Mouse (Mus musculus): ENCODE data around the gene Slc6a21.
A peak's percentile ranks its signal among the peaks of the same experiment; 100 is the strongest.

Gene Slc6a21

GRCm38 (mm10) chr7:45257063-45257840 lies 20.1 kb upstream of the Slc6a21 start:
- no peak for DNase-seq

GRCm38 (mm10) chr7:45259281-45259680 lies 18.0 kb upstream of the Slc6a21 start:
- no peak for DNase-seq

- no peak for DNase-seq
Observed at GRCm38 (mm10) chr7:45262266-45262665, 15.0 kb upstream of the Slc6a21 start.

- DNase-seq = no peak
Observed at GRCm38 (mm10) chr7:45263006-45263607, 14.2 kb upstream of the Slc6a21 start.

DNA sequence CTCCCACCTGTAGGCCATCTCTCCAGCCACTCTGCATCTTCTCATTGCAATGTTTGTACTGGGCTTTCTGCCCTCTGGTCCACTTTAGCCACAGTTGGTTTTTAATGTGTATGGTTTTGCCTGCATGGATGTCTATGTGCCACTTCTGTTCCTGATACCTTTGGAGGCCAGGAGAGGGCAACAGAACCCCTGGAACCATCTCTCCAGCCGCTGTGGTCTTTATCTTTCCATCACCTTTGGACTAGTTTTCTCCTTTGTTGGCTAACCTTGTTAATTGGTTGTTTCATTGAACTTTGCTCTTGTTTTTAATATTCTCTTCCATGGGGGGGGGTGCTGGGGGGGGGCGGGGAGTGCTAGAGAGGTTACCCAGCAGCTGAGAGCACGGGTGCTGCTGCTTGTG lies 13.0 kb upstream of the Slc6a21 start:
- DNase-seq = no peak

DNA sequence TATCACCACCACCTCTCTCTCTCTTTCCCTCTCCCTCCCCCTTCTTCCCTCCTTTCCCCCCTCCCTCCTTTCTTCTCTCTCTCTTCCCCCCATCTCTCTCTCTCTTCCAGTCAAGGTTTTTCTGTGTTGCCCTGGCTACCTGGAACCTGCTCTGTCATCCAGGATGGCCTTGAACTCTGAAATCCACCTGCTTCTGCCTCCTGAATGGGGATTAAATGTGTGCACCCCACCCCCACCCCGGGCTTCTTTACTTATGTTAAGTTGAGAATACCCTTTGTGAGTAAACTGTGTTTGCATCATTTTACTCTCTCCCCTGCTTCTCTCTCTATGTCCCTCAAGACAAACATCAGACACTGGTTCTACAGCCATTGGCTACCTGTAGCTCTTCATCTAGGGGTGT lies 11.8 kb upstream of the Slc6a21 start:
- no peak for DNase-seq

- DNase-seq = no peak
Observed at GRCm38 (mm10) chr7:45272786-45273412, 4.4 kb upstream of the Slc6a21 start.

- no peak for DNase-seq
Observed at GRCm38 (mm10) chr7:45273672-45274071, 3.6 kb upstream of the Slc6a21 start.

DNA sequence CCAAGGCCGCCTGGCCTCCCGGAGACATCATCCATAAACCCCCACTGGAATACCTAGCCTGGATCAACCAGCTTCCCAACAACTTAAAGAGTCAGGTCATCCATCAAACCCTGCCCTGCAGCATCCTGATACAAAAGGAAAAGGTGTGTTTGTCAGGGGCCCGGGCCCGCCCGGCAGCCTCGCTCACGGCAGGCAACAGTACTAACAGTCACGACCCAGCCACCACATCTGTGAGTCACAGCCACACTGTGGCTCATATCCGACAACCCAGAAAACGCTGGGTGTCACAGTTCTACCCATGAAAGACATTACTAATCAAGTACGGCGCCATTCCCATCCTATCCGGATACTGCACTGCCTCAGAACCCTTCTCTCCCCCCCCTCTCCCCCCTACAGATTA lies 9.2 kb downstream of the Slc6a21 start:
- DNase-seq = no peak

DNA sequence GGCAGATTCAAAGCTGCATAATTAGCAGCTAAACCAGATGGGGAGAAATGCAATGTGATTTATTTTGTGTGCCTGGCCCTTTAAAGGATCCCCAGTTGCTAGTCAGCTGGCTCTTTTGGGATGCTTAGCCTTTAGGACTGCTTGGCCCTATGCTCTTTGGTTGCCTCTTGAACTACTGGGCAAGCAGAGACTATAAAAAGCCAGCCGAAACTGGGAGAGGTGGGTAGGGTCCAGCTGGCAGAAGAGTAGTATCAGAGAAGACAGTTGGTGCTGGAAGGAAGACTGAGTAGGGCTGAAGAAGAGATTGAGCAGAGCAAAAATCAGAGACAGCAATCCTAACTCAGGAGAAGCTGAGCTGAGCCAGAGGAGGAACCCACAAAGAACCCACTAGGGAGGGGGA lies 19.3 kb downstream of the Slc6a21 start:
- no peak for DNase-seq

GRCm38 (mm10) chr7:45297563-45297962 lies 20.2 kb downstream of the Slc6a21 start:
- DNase-seq = no peak

GRCm38 (mm10) chr7:45299752-45300151 lies 22.4 kb downstream of the Slc6a21 start:
- peak; percentile 45 to 57 for DNase-seq

DNA sequence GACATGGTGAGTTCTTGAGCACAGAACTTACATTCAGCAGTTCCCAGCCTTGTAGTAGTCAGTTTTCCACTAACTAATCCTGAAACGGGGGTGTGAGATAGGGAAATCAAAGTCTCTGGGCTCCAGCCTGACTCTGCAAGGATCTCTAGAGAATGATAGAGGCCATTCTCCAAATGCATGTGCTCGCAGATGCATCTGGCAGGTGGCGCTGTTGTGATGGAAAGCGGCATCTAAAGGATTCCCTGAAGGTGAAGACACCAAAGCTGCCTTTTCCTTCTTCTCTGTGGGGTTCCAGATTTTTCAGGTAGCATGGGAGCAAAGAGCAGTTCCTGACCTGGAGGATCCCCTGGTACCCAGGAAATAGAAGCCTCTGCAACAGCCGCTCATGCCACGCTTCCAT lies 23.0 kb downstream of the Slc6a21 start:
- DNase-seq = peak; percentile 79 to 83

DNA sequence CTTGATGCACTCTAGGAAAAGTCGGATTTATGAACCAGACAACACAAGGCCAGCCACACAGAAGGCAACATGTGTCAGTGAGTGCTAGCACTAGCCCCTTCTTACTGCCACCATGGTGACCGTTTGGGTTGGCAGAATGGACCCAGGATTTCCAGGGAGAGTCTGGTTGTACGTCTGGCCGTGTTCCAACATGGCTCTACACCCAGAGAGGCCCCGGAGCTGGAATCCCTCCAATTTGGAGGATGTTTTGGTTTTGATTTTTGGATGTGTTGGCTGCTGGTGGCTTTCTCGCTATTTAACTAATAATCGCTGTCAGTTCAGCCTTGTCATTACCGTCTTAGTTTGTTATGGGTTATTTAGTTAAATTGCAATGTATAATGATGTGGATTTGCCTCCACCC lies 25.3 kb downstream of the Slc6a21 start:
- no peak for DNase-seq

DNA sequence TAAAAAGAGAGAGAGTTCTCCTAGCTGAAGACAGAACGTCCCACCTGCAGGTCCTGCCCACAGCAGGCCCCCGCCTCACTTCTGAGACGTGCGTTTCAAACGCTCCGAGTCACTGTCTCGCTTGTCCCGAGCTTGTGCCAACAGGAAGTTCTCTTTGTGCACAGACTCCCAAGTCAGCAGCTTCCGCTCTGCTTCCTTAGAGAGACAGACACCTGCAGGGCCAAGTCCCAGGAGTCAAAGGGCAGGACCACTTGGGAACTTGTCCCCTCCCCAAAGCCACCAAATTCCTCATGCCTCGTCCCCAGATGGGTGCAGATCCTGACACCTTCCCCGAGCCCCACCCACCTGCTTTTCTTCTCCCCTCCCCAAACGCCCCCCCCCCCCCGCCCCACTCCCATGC lies 27.6 kb downstream of the Slc6a21 start:
- DNase-seq = peak in 1 of 2 experiments; percentile 19

DNA sequence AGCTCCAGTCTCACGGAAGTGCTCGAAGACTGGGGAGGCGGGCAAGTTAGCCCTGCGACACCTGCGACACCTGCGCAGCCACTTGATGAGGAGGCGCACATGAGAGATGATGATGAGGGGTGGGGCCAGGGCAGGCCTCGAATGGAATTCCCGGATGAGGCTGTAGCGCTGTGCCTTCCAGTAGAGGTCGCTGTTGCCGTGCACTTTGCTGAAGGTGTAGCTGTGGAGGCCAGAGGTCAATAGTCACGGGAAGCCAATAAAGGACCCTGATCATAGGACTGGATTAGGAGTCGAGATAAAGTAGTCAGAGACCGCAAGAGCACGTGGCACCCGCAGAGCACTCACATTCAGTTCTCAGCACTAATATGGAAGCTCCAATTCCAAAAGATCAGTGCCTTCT lies 28.0 kb downstream of the Slc6a21 start:
- DNase-seq = peak; percentile 84

- no peak for DNase-seq
Observed at GRCm38 (mm10) chr7:45308551-45309240, 31.4 kb downstream of the Slc6a21 start.

- DNase-seq = peak; percentile 67 to 71
Observed at GRCm38 (mm10) chr7:45309455-45309854, 32.1 kb downstream of the Slc6a21 start.

- DNase-seq = no peak
Observed at GRCm38 (mm10) chr7:45312023-45312422, 34.7 kb downstream of the Slc6a21 start.

DNA sequence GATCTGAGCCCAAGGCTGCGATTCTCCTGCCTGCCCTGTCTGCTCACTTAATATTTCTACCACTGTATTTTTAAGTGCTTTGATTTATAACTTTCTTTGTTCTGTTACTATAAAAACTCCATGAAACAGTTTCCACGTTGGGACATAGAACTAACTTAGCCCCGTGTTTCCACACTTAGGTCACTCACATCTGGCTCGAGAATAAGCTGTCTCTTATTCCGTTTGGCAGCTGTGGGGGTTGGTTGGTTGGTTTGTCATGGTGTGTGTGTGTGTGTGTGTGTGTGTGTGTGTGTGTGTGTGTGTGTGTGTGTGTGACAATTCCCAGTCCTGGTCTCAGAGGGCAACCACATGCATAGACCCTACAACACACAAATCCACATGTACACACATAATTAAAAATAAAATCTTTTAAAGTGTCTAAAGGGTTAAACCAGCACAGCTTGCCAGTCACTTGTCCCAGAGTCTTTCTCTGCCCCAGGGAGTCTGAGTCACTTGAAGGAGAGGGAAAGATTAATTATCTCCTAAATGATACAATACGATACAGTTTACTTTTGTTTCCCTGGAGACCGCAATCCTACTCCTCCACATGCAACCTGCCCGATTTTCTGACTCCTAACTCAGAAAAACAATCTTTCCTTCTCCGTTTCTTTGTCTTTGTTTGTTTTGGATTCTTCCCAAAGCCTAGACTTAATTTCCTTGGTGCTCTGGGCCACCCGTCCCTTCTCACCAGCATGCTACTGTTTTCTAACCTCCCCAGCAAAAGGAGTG lies 35.6 kb downstream of the Slc6a21 start:
- no peak for DNase-seq

- no peak for DNase-seq
Observed at GRCm38 (mm10) chr7:45313495-45313894, 36.2 kb downstream of the Slc6a21 start.

GRCm38 (mm10) chr7:45315182-45315701 lies 37.9 kb downstream of the Slc6a21 start:
- DNase-seq = no peak

Measured in cerebellum, postnatal 36 days (tissue).